Mouse (Mus musculus) lung, postnatal 0 days (tissue): ENCODE data around the gene Wdr3. TPM values are rescaled to one million over a fixed set of nuclear protein-coding genes. Genes with fewer than 3 reads are reported as not detected.

ENCODE experiments used
- ATAC-seq: fragments of 200-750 bp; cut with Nextera tagmentation; 2 replicates; pipeline ENCODE4 v1.8.0; 2017; ENCODE audit warnings: moderate library complexity
- DNase-seq: peaks from one replicate; pipeline ENCODE4 v3.0.0-alpha.2; 2016; ENCODE audit warnings: low spot score
- H3K27ac ChIP-seq: fragments of 300-500 bp; sonication (generic); 2 replicates; pipeline ENCODE4 v1.5.1; 2014; ENCODE audit warnings: antibody characterized with exemption, mild to moderate bottlenecking, low read length, mixed read lengths
- H3K27me3 ChIP-seq: fragments of 300-500 bp; sonication (generic); replicated peaks from 2 replicates; pipeline ENCODE4 v1.6.1; 2014; ENCODE audit warnings: low read length, mixed read lengths; ENCODE audit not compliant: insufficient read depth
- H3K36me3 ChIP-seq: fragments of 300-500 bp; sonication (generic); 2 replicates; pipeline ENCODE4 v1.6.1; 2014; ENCODE audit warnings: low read length, mixed read lengths; ENCODE audit not compliant: insufficient read depth
- H3K4me1 ChIP-seq: fragments of 300-500 bp; sonication (generic); 2 replicates; pipeline ENCODE4 v1.6.1; 2014; ENCODE audit warnings: antibody characterized with exemption, low read depth, low read length, mixed read lengths; ENCODE audit not compliant: insufficient read depth
- H3K4me2 ChIP-seq: fragments of 300-500 bp; sonication (generic); replicated peaks from 2 replicates; pipeline ENCODE4 v1.6.1; 2014; ENCODE audit warnings: low read depth, mild to moderate bottlenecking, low read length, moderate library complexity, mixed read lengths
- H3K4me3 ChIP-seq: fragments of 300-500 bp; sonication (generic); 2 replicates; pipeline ENCODE4 v1.5.1; 2014; ENCODE audit warnings: low read depth, low read length
- H3K9ac ChIP-seq: fragments of 300-500 bp; sonication (generic); replicated peaks from 2 replicates; pipeline ENCODE4 v1.6.1; 2014; ENCODE audit warnings: low read depth, mild to moderate bottlenecking
- H3K9me3 ChIP-seq: fragments of 300-500 bp; sonication (generic); 2 replicates; pipeline ENCODE4 v1.6.1; 2016; ENCODE audit warnings: low read length, mixed read lengths
- CTCF ChIP-seq: IDR thresholded peaks from 2 replicates; pipeline ENCODE4 v1.5.1; 2016; ENCODE audit warnings: antibody characterized with exemption, mild to moderate bottlenecking
- EP300 ChIP-seq: IDR thresholded peaks from 2 replicates; pipeline ENCODE4 v1.6.1; 2016; ENCODE audit warnings: antibody characterized with exemption, mild to moderate bottlenecking, control low read depth
- WGBS: fragments of 180-500 bp; shearing (Covaris S2); extraction: QIAGEN DNeasy Blood & Tissue Kit; methylation state at CpG from one replicate; pipeline ENCODE4 v1.1.7; 2014; 5-methylcytosine and 5-hydroxymethylcytosine counted together
- polyA plus RNA-seq: library from polyadenylated mRNA; unstranded; fragments of >200 nt; fragmentation: Nextera tagmentation; extraction: Ambion mirVana; gene quantifications from 2 replicates; pipeline ENCODE4 v1.2.1, GENCODE M21; 2015

Wdr3 gene
- polyA plus RNA-seq, result 17.7 and 18.8 TPM in 2 replicates

GRCm38 (mm10) chr3:100162315-100163105, at the start of gene Wdr3, which contains the start of gene Gdap2:
Gene Wdr3 (minus strand): TSS chr3:100162407.
Gene Gdap2 (plus strand): TSS chr3:100162381.
- Histone ChIP-seq H3K36me3 (0 out of 2 replicates have a peak, but pooled peaks cover 9% of the 10 kb centered on the region), H3K9ac (peak within 1 kb of the TSS; percentile 84), H3K4me2 (peak within 1 kb of the TSS; percentile 68), H3K4me1 (peaks cover 4% of the 10 kb centered on the region; the same call in 1 of the 2 replicates), H3K27me3 (no peaks in the 10 kb centered on the region), H3K9me3 (no peaks in the 10 kb centered on the region), H3K4me3 (peak within 1 kb of the TSS; percentile 82), H3K27ac (peak within 1 kb of the TSS; percentile 92)
- DNase-seq (peak; percentile 98), ATAC-seq (peak; percentile 99)
- 2% methylated on average over 51 of the region's 55 CpGs for WGBS
- TF ChIP-seq EP300 (no peak), CTCF (no peak; the same call in 1 of the 2 replicates)

- 32% methylated on average over 1 of the region's 1 CpGs for WGBS
- Histone ChIP-seq H3K27me3 (no peaks in the 10 kb centered on the region), H3K9ac (no peak overlapping the region), H3K27ac (no peak overlapping the region), H3K9me3 (no peaks in the 10 kb centered on the region), H3K4me3 (no peak overlapping the region), H3K36me3 (peaks cover 10% of the 10 kb centered on the region; the same call in 1 of the 2 replicates), H3K4me1 (no peaks in the 10 kb centered on the region), H3K4me2 (no peak overlapping the region)
- no peak for ATAC-seq
- TF ChIP-seq CTCF (no peak), EP300 (no peak)
- DNase-seq, result no peak
These were observed 44.8 kb upstream of the Wdr3 start for GRCm38 (mm10) chr3:100206973-100207372.

- H3K27me3 ChIP-seq, result no peaks in the 10 kb centered on the region
- no peaks in the 10 kb centered on the region for H3K4me1 ChIP-seq
- DNase-seq (peak; percentile 81), ATAC-seq (peak; percentile 78)
- no peak for TF ChIP-seq CTCF
- TF ChIP-seq EP300, result peak; percentile 66
- H3K4me3 ChIP-seq, result no peak overlapping the region
- H3K9ac ChIP-seq, result no peak overlapping the region
- H3K27ac ChIP-seq, result no peak overlapping the region
- H3K4me2 ChIP-seq, result no peak overlapping the region
- 81% methylated on average over 7 of the region's 7 CpGs for WGBS
- no peaks in the 10 kb centered on the region for H3K9me3 ChIP-seq
- peaks cover 19% of the 10 kb centered on the region for H3K36me3 ChIP-seq
These were observed 39.3 kb upstream of the Wdr3 start for GRCm38 (mm10) chr3:100201554-100201953.

GRCm38 (mm10) chr3:100194210-100194609, 32.0 kb upstream of the Wdr3 start:
- Histone ChIP-seq H3K36me3 (peaks cover 18% of the 10 kb centered on the region), H3K4me3 (no peak overlapping the region), H3K4me2 (no peak overlapping the region), H3K4me1 (no peaks in the 10 kb centered on the region), H3K9me3 (no peaks in the 10 kb centered on the region), H3K9ac (no peak overlapping the region), H3K27ac (no peak overlapping the region), H3K27me3 (no peaks in the 10 kb centered on the region)
- WGBS, result 28% methylated on average over 5 of the region's 5 CpGs
- DNase-seq, result peak; percentile 8
- no peak; the same call in 1 of the 2 replicates for ATAC-seq
- no peak for TF ChIP-seq EP300
- TF ChIP-seq CTCF, result no peak

- H3K27me3 ChIP-seq, result no peaks in the 10 kb centered on the region
- DNase-seq, result no peak
- no peak overlapping the region for H3K27ac ChIP-seq
- ATAC-seq, result no peak
- no peak overlapping the region for H3K4me2 ChIP-seq
- H3K9ac ChIP-seq, result no peak overlapping the region
- H3K9me3 ChIP-seq, result no peaks in the 10 kb centered on the region
- WGBS, result 87% methylated on average over 11 of the region's 11 CpGs
- TF ChIP-seq CTCF (no peak), EP300 (no peak)
- no peaks in the 10 kb centered on the region for H3K4me1 ChIP-seq
- H3K36me3 ChIP-seq, result peaks cover 26% of the 10 kb centered on the region
- no peak overlapping the region for H3K4me3 ChIP-seq
These were observed 27.7 kb upstream of the Wdr3 start for GRCm38 (mm10) chr3:100189861-100190260.

GRCm38 (mm10) chr3:100189444-100189843, 27.2 kb upstream of the Wdr3 start:
- TF ChIP-seq CTCF (peak; percentile 81), EP300 (no peak)

More at GRCm38 (mm10) chr3:100189444-100189843, 27.2 kb upstream of the Wdr3 start:
- peak; percentile 33; the same call in 1 of the 2 replicates for ATAC-seq
- DNase-seq, result peak; percentile 78
- H3K4me2 ChIP-seq, result no peak overlapping the region
- no peak overlapping the region for H3K4me3 ChIP-seq
- H3K9me3 ChIP-seq, result no peaks in the 10 kb centered on the region
- H3K9ac ChIP-seq, result no peak overlapping the region
- peaks cover 26% of the 10 kb centered on the region for H3K36me3 ChIP-seq
- no peaks in the 10 kb centered on the region for H3K27me3 ChIP-seq
- H3K4me1 ChIP-seq, result no peaks in the 10 kb centered on the region
- WGBS, result 50% methylated on average over 1 of the region's 1 CpGs
- no peak overlapping the region for H3K27ac ChIP-seq
